Mouse (Mus musculus) bone marrow macrophage, adult 2 months (primary cell): ENCODE data around the gene Ctnna2.

ENCODE experiments used
- CTCF ChIP-seq: IDR thresholded peaks from 2 replicates; pipeline ENCODE4 v1.5.1; 2012; ENCODE audit warnings: low read depth, mild to moderate bottlenecking, low read length, moderate library complexity
- POLR2A ChIP-seq: IDR thresholded peaks from 2 replicates; pipeline ENCODE4 v1.6.1; 2012; ENCODE audit warnings: mild to moderate bottlenecking, low read depth, low read length, borderline replicate concordance

DNA sequence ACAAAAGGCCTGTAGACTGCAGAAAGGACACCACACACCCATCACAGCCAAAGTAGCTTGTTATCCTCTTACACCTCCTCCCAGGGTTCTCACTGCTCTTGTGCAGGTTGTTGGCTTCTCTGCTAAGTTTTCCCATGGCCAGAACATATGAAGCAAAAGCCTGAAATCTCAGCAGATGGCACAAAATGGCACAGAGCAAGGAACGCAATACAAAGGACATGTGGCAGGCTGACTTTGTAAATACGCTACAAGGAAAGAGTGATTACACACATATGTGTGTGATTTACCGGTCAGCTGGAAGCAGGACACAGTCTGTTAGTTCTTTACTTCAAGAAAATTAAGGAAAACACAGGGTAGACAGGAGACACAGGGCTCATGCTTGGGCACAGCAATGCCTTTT is 511.4 kb downstream of the Ctnna2 start:
- TF ChIP-seq POLR2A (no peak), CTCF (no peak)
